Mouse (Mus musculus): Measurements from ENCODE around the gene Ldah. TPM values are rescaled to one million over a fixed set of nuclear protein-coding genes. Genes with fewer than 3 reads are reported as not detected.

Gene Ldah
- polyA plus RNA-seq, 1 experiment from 2014 or later: 70.1 TPM

Other genes starting within 250 kb of the Ldah start
- gene Apob, start 230.5 kb upstream of the Ldah start, polyA plus RNA-seq (2015; fragmentation: Nextera tagmentation; extraction: Ambion mirVana): 0.05 and 0.51 TPM in 2 replicates
- gene Gdf7, start 93.8 kb downstream of the Ldah start, polyA plus RNA-seq (2015; fragmentation: Nextera tagmentation; extraction: Ambion mirVana): 0.14 TPM in 1 of 2 replicates, not detected in the other
- gene Hs1bp3, start 105.3 kb downstream of the Ldah start, polyA plus RNA-seq (2015; fragmentation: Nextera tagmentation; extraction: Ambion mirVana): 8.0 and 10.3 TPM in 2 replicates